Mouse (Mus musculus) Patski (cell line): Measurements from ENCODE around the gene Iscu. TPM values are rescaled to one million over a fixed set of nuclear protein-coding genes. Genes with fewer than 3 reads are reported as not detected.

Experiments used
- ATAC-seq: fragments of 100-300 bp; one replicate; pipeline ENCODE4 v1.8.0; 2021
- CTCF ChIA-PET: fragments of 350-600 bp; sonication (Branson Sonifier 250); formaldehyde crosslinking; loops from one replicate; lab custom pipeline; 2022; ENCODE audit warnings: inconsistent platforms; lab: Charles Lee
- POLR2A ChIA-PET: fragments of 350-600 bp; sonication (Branson Sonifier 250); formaldehyde crosslinking; loops from one replicate; lab custom pipeline; 2022; ENCODE audit warnings: antibody characterized with exemption, inconsistent platforms; lab: Charles Lee
- DNase-seq: peaks from one replicate; pipeline ENCODE4 v3.0.0-alpha.2; 2011; ENCODE audit warnings: low read depth, low spot score
- H3K27me3 ChIP-seq: fragments of 371-371 bp; one replicate; pipeline ENCODE4 v1.5.1; 2021
- CTCF ChIP-seq: fragments of 100-300 bp; IDR thresholded peaks from one replicate; pipeline ENCODE4 v1.5.1; 2021
- in situ Hi-C: fragments of 300-500 bp; cut with MboI; formaldehyde crosslinking; loops from 3 replicates; pipeline ENCODE4 v1.11.1; 2018; ENCODE audit warnings: low pct_unique_long_range_greater_than_20kb, mixed read lengths
- polyA plus RNA-seq: library from polyadenylated mRNA; unstranded; gene quantifications from one replicate; pipeline ENCODE4 v1.2.3, GENCODE M21; 2021

Iscu gene
- polyA plus RNA-seq, 1 experiment from 2014 or later, result 189 TPM

GRCm38 (mm10) chr5:113732182-113732581 is 40.4 kb upstream of the Iscu start:
- DNase-seq, result no peak
- in situ Hi-C loops, result loop anchor here (5.0 to 25.0 kb wide), 4 partner anchors 145 to 825 kb away; partner anchors contain the start of gene Crybb3
- no peak for ATAC-seq
- ChIA-PET POLR2A (interaction anchor here (0.7 kb wide), 1 partner anchor 190 kb away, joined by 3 read pairs; no protein-coding TSS in a partner anchor), CTCF (interaction anchor here (1.4 kb wide), 1 partner anchor 11 kb away, joined by 5 read pairs; no protein-coding TSS in a partner anchor)
- peaks cover 3% of the 10 kb centered on the region for H3K27me3 ChIP-seq
- TF ChIP-seq CTCF, result no peak

GRCm38 (mm10) chr5:113734376-113734775 is 38.2 kb upstream of the Iscu start:
- no peak for TF ChIP-seq CTCF
- DNase-seq (no peak), ATAC-seq (no peak)
- in situ Hi-C loops, result loop anchor here (5.0 to 25.0 kb wide), 4 partner anchors 147 to 827 kb away; partner anchors contain the start of gene Crybb3
- no peaks in the 10 kb centered on the region for H3K27me3 ChIP-seq
- ChIA-PET POLR2A (interaction anchor here (0.5 kb wide), 2 partner anchors 25 to 93 kb away, joined by 3 read pairs; no protein-coding TSS in a partner anchor), CTCF (interaction anchor here (1.5 kb wide), 1 partner anchor 367 kb away, joined by 3 read pairs; no protein-coding TSS in a partner anchor)

- DNase-seq (no peak), ATAC-seq (no peak)
- ChIA-PET CTCF (interaction anchor here (1.5 kb wide), 1 partner anchor 367 kb away, joined by 3 read pairs; no protein-coding TSS in a partner anchor), POLR2A (interaction anchor here (0.5 to 0.6 kb wide), 2 partner anchors 94 to 806 kb away, joined by 3 read pairs; no protein-coding TSS in a partner anchor)
- in situ Hi-C loops, result loop anchor here (25.0 kb wide), 1 partner anchor 648 kb away; the partner anchor contains the start of gene Crybb3
- TF ChIP-seq CTCF, result no peak
- no peaks in the 10 kb centered on the region for H3K27me3 ChIP-seq
These were observed 37.6 kb upstream of the Iscu start for GRCm38 (mm10) chr5:113735023-113735344.

GRCm38 (mm10) chr5:113735345-113736112 is 37.0 kb upstream of the Iscu start, which contains the start of gene Ficd:
Gene Ficd (plus strand): TSS chr5:113735803.
- in situ Hi-C loops, result loop anchor here (25.0 kb wide), 1 partner anchor 648 kb away; the partner anchor contains the start of gene Crybb3
- CTCF ChIA-PET, result interaction anchor here (1.0 to 1.5 kb wide), 2 partner anchors 11 to 368 kb away, joined by 3 to 4 read pairs; partner anchors contain the start of gene 1700069L16Rik

GRCm38 (mm10) chr5:113736113-113736502 is 36.4 kb upstream of the Iscu start:
- ATAC-seq, result peak; percentile 9

More at GRCm38 (mm10) chr5:113735345-113736112, 37.0 kb upstream of the Iscu start, which contains the start of gene Ficd:
- TF ChIP-seq CTCF, result no peak
- H3K27me3 ChIP-seq, result no peaks in the 10 kb centered on the region
- POLR2A ChIA-PET, result interaction anchor here (0.6 kb wide), 1 partner anchor 806 kb away, joined by 3 read pairs; no protein-coding TSS in a partner anchor
- DNase-seq (peak; percentile 59), ATAC-seq (peak; percentile 95)

GRCm38 (mm10) chr5:113736522-113737164 is 35.9 kb upstream of the Iscu start:
- CTCF ChIA-PET, result no interaction called here
- no peak for TF ChIP-seq CTCF
- ATAC-seq (no peak), DNase-seq (no peak)
- no peaks in the 10 kb centered on the region for H3K27me3 ChIP-seq
- POLR2A ChIA-PET, result no interaction called here
- in situ Hi-C loops, result loop anchor here (25.0 kb wide), 1 partner anchor 649 kb away; the partner anchor contains the start of gene Crybb3

More at GRCm38 (mm10) chr5:113736113-113736502, 36.4 kb upstream of the Iscu start:
- in situ Hi-C loops, result loop anchor here (25.0 kb wide), 1 partner anchor 649 kb away; the partner anchor contains the start of gene Crybb3
- POLR2A ChIA-PET, result no interaction called here
- DNase-seq, result no peak
- CTCF ChIA-PET, result interaction anchor here (1.0 to 1.5 kb wide), 2 partner anchors 11 to 368 kb away, joined by 3 to 4 read pairs; partner anchors contain the start of gene 1700069L16Rik
- no peaks in the 10 kb centered on the region for H3K27me3 ChIP-seq
- TF ChIP-seq CTCF, result no peak

GRCm38 (mm10) chr5:113737607-113738237 is 34.8 kb upstream of the Iscu start:
- in situ Hi-C loops, result loop anchor here (25.0 kb wide), 1 partner anchor 650 kb away; the partner anchor contains the start of gene Crybb3
- no peak for TF ChIP-seq CTCF
- no peaks in the 10 kb centered on the region for H3K27me3 ChIP-seq
- DNase-seq, result no peak
- ATAC-seq, result no peak
- ChIA-PET POLR2A (interaction anchor here (0.6 to 1.1 kb wide), 2 partner anchors 12 to 96 kb away, joined by 3 read pairs; no protein-coding TSS in a partner anchor), CTCF (no interaction called here)

GRCm38 (mm10) chr5:113747629-113748028 is 24.9 kb upstream of the Iscu start:
- TF ChIP-seq CTCF, result no peak
- ChIA-PET POLR2A (no interaction called here), CTCF (interaction anchor here (1.4 kb wide), 1 partner anchor 14 kb away, joined by 4 read pairs; no protein-coding TSS in a partner anchor)

More at GRCm38 (mm10) chr5:113747629-113748028, 24.9 kb upstream of the Iscu start:
- no peaks in the 10 kb centered on the region for H3K27me3 ChIP-seq
- in situ Hi-C loops, result loop anchor here (25.0 kb wide), 1 partner anchor 660 kb away; the partner anchor contains the start of gene Crybb3
- ATAC-seq (no peak), DNase-seq (no peak)
